In the genomic region with DNA sequence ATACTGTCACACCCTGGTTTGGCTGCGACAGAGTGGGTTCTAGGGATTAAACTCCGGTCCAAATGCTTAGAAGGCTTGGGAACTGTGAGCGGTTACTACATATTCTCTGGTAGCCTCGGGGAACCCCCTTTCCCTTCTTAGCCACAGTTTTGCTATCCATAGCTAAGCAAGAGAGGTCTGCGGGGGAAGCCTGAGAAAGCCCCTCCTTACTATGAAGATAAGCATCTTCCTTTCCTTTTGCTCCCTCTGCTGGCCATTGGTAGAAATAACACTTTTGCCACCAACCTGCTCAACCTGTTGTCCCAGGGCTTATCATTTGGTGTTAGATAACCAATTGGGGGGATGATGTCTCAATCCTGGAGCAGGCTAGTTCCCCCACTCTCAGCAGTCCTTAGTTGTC, we compare ENCODE assay signal across 10 mouse cellular contexts.
DNase-seq lines count a peak whose midpoint lies in the region; ATAC-seq and TF ChIP-seq lines count a peak whose summit lies in the region.
"Had no signal": no experiment of that assay in that cellular context is flagged by ENCODE, and none has a peak within 500 bp of the region (broad histone marks: within the 10 kb centered on the region; RNA-seq: fewer than 3 reads in every experiment).

No protein-coding gene starts in this region.

- H3K9ac ChIP-seq in liver, embryonic 14.5 days (replicated peaks), result no peak overlapping the region
- H3K9ac ChIP-seq: heart, embryonic 15.5 days had no signal

- no peak for TF ChIP-seq POLR2A in small intestine, adult 2 months (IDR thresholded peaks at IDR 0.05; ENCODE audit: low read depth, low read length)

- DNase-seq in adrenal gland, adult 2 months, result peak; percentile 39
- DNase-seq in adrenal gland, postnatal 25 days, result no peak
- peak; percentile 44 to 62 for DNase-seq in left cerebral cortex, adult 18-20 months (ENCODE audit: low spot score in 2 of 2)
- no peak for DNase-seq in left cerebral cortex, postnatal 36 days (ENCODE audit: low spot score in 2 of 2)
- peak; percentile 30 for DNase-seq in brain, embryonic 18.5 days (ENCODE audit: low read depth, low spot score)
- DNase-seq in liver, embryonic 14.5 days (ENCODE audit: low read depth in 3 of 3, low spot score in 3 of 3), result peak; percentile 22 to 45 (median 37)

- H3K4me1 ChIP-seq in liver, embryonic 14.5 days (replicated peaks; ENCODE audit: control insufficient read depth in 2 of 2, insufficient read depth in 2 of 2, low read length in 1 of 2), result no peaks in the 10 kb centered on the region
- no peaks in the 10 kb centered on the region for H3K4me1 ChIP-seq in small intestine, adult 2 months (ENCODE audit: control insufficient read depth, insufficient read depth, insufficient read length, low read length)
- H3K4me1 ChIP-seq: heart, embryonic 15.5 days had no signal

- no peak for TF ChIP-seq EP300 in liver, embryonic 14.5 days (IDR thresholded peaks at IDR 0.05; ENCODE audit: low read depth)

- TF ChIP-seq CTCF in liver, embryonic 14.5 days (IDR thresholded peaks at IDR 0.05; ENCODE audit: low read depth), result peak; percentile 62
- TF ChIP-seq CTCF in small intestine, adult 2 months (IDR thresholded peaks at IDR 0.05; ENCODE audit: extremely low read depth, insufficient read length, insufficient replicate concordance, low read depth, low read length), result peak; percentile 46; the same call in 1 of the 2 replicates

- H3K27ac ChIP-seq in liver, embryonic 14.5 days, result no peak overlapping the region
- no peak overlapping the region for H3K27ac ChIP-seq in small intestine, adult 2 months (ENCODE audit: insufficient read depth, low read depth, low read length)
- H3K27ac ChIP-seq: heart, embryonic 15.5 days had no signal

- no peaks in the 10 kb centered on the region for H3K36me3 ChIP-seq in liver, embryonic 14.5 days (replicated peaks; ENCODE audit: control insufficient read depth, insufficient read depth, low read depth)
- no peaks in the 10 kb centered on the region for H3K36me3 ChIP-seq in small intestine, adult 2 months (ENCODE audit: control insufficient read depth, insufficient read depth, low read length)
- H3K36me3 ChIP-seq: heart, embryonic 15.5 days had no signal

- H3K4me2 ChIP-seq in liver, embryonic 14.5 days (ENCODE audit: low read depth), result no peak overlapping the region
- H3K4me2 ChIP-seq: heart, embryonic 15.5 days had no signal

- 56% methylated on average over 5 of the region's 5 CpGs for WGBS in liver, embryonic 14.5 days (ENCODE audit: insufficient replicate concordance)
- WGBS in small intestine, adult 2 months, result 65% methylated on average over 5 of the region's 5 CpGs

- no peaks in the 10 kb centered on the region for H3K27me3 ChIP-seq in liver, embryonic 14.5 days (ENCODE audit: control insufficient read depth, insufficient read depth, low read length)
- H3K27me3 ChIP-seq in small intestine, adult 2 months (ENCODE audit: control insufficient read depth, insufficient read depth, low read length), result no peaks in the 10 kb centered on the region
- H3K27me3 ChIP-seq: heart, embryonic 15.5 days had no signal

- no peaks in the 10 kb centered on the region for H3K9me3 ChIP-seq in liver, embryonic 14.5 days (ENCODE audit: control insufficient read depth, low read length)
- H3K9me3 ChIP-seq: heart, embryonic 15.5 days had no signal

- H3K4me3 ChIP-seq in liver, embryonic 14.5 days (ENCODE audit: insufficient read depth in 1 of 2, low read depth in 2 of 2, low read length in 2 of 2), result no peak overlapping the region
- no peak overlapping the region for H3K4me3 ChIP-seq in small intestine, adult 2 months (ENCODE audit: low read depth, low read length)
- H3K4me3 ChIP-seq: heart, embryonic 15.5 days; myocyte had no signal

- ATAC-seq in erythroblast, adult 5-6 weeks (replicated peaks; ENCODE audit: low FRiP score, poor library complexity, severe bottlenecking), result peak; percentile 46
- no peak for ATAC-seq in liver, embryonic 14.5 days (ENCODE audit: insufficient read depth)

- intact Hi-C loops in left cerebral cortex, postnatal 36 days (cut with DNase I), result no loop called here

Comparison
In these comparisons a context has a peak if more than half of its experiments do, and no peak if none do; other contexts are left out.
1. DNase-seq: peak in adrenal gland, adult 2 months (single experiment), left cerebral cortex, adult 18-20 months (2 of 2), brain, embryonic 18.5 days (single experiment) and liver, embryonic 14.5 days (3 of 3); none in adrenal gland, postnatal 25 days (single experiment) and left cerebral cortex, postnatal 36 days (0 of 2).